Mouse (Mus musculus) thymus, postnatal 0 days (tissue): ENCODE results near the gene Aldh1l2. TPM values are rescaled to one million over a fixed set of nuclear protein-coding genes. Genes with fewer than 3 reads are reported as not detected.
A peak's percentile ranks its signal among the peaks of the same experiment; 100 is the strongest.
"Not testable (repeated sequence)": the region's sequence is repeated elsewhere in the genome, so short reads cannot be mapped to it uniquely, and the experiment has no call there.

Source experiments
- DNase-seq: peaks from one replicate; pipeline ENCODE4 v3.0.0-alpha.2; 2015; ENCODE audit warnings: low spot score
- polyA plus RNA-seq: library from polyadenylated mRNA; unstranded; fragments of >200 nt; fragmentation: Nextera tagmentation; extraction: Ambion mirVana; gene quantifications from 2 replicates; pipeline ENCODE4 v1.2.1, GENCODE M21; 2015

The Aldh1l2 gene
- 0.22 and 0.37 TPM in 2 replicates for polyA plus RNA-seq

DNA sequence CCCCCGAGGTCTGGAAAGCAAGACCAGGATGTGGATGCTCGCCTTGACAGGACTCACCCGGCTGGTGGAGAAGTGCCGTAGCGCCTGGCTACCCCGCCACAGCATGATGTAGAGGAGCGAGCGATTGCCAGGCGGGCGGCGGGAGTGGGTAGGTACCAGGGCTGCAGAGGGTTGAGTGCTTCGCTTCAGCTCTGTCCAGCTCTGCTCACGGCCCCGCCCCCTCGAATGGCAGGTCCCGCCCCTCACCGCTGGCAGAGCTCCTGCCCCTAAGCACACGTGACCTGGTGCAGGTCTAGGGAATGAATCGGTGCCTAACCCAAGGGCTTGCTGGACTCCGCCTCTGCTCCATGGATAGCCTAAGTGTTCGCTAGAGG is at the start of gene Aldh1l2:
Gene Aldh1l2, minus strand, starts transcription at position 231 of the 374 bp plus-strand sequence.
- peak; percentile 9 for DNase-seq

DNA sequence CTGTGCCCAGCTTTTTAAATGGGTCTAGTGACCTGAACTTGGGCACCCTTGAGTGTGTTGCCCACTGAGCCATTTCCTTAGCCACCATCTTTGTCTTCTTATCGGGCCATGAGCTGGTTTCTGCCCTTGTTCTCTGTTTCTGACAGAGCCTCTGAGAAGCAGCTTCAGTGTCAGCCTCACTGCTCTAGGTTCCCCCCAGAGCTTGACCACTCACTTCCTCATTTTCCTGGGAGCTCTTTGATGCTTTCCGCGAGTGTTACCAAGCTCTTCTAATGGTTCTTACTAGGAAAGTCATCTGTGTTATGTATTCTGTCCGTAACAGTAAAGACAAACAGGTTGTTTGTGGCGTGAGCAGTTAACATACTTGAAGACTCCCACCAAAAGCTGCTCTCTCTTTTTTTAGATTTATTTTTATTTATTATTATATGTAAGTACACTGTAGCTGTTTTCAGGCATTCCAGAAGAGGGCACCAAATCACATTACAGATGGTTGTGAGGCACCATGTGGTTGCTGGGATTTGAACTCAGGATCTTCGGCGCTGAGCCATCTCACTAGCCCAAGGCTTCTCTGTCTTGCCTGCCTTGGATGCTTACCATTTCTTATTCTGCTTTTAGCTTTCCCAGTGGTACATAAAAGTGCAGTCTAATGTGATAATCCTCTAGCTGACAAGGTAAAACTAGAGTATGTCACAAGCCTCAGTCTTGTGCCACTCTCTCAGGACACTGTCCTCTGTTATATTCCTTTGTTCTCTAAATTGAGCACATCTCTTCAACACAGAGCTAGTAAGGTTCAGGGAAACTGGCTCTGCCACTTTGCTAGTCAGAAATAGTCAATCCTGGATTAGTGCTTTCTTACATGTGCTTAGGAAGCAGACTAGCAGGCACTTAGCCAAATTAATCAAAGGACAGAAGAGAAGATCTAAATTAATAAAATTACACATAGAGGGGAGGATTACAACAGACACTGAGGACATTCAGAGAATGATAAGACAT is 31.8 kb upstream of the Aldh1l2 start:
- no peak for DNase-seq

DNA sequence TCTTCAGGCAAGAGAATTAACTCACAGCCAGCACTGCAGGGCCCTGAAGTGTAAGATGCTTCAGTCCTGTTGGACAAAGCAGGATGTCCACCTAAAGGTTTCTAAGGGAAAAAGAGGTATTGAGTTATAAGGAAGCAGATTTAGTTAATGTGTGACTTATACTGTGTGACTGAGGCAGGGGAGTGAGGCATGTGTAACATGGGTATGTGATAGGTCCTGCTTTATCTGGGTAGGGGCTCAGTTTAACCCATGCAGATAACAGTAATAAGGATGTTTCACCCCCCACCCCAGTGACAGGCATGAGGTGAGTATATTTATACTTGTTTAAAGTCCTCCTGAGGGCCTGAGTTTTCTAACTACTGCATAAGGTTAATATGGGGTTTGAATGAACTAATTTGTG is 29.1 kb upstream of the Aldh1l2 start:
- no peak for DNase-seq

DNA sequence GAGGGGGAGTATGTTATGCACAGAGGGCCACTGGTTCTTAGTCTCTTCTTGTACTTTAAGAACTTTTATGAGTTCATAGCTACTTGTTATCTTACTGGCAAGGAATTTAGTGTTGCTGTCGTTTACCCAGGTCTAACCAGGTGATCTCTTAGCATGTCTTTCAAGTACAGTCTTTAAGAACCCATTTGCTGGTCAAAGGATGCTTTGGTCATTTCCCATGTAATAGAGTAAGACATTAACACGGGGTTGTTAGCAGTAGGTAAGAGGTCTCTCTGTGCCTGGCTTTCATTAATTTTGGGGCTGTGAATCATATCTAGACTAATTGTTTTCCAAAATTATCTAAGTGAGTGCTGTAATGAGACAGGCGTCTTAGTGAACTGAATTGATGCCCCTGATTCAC is 11.4 kb upstream of the Aldh1l2 start:
- DNase-seq, result no peak

DNA sequence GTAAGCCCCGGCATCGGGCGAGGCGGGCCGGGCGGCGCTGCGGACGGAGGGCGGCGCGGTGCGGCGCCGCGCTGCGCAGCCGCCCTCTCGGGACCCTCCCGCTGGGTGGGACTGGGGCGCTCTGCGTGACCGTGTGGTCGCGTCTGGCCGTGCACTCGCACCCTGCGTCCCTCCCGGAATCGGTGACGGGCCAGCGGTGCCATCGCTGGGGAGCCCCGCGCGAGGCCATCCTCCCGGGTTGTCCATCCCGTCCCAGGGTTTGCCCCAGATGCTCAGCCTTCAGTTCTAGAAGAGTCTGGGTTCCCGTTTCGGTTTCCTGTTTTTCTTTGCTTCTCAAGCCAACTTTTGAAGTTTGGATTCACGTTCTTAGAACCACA is 10.2 kb upstream of the Aldh1l2 start:
- peak; percentile 54 for DNase-seq

DNA sequence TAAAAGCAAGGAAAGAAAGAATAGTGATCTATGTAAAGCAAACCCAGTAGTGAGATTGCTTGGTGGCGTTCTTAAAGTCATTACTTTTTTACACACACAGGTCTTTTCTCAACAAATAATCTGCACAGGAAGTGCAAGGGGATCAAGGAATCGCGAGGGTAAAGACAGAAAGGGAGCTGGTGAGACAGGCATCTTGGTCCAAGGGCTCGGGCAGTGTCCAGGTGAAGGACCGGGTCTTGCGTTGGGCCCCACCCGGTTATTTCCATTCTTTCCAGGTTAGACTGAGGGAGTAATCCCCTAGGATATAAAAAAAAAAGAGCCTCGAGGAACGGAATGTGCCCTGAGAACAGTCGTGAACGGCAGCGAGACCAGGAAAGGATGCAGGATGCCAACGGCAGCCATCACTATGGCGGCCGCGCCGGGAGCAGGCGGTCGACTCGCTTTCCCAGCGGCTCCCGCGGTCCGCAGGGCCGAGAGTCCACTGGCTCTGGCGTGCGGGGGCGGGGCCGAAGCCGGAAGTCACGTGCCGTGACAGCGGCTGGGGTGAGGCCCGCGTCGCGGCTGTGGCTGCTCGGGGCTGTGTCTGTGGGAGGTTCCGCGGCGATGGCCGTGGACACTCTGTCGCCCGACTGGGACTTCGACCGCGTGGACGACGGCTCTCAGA is 9.6 kb upstream of the Aldh1l2 start, which contains the start of gene Washc4:
Gene Washc4, plus strand, starts transcription at position 314 of the 664 bp plus-strand sequence.
- DNase-seq, result peak; percentile 90

DNA sequence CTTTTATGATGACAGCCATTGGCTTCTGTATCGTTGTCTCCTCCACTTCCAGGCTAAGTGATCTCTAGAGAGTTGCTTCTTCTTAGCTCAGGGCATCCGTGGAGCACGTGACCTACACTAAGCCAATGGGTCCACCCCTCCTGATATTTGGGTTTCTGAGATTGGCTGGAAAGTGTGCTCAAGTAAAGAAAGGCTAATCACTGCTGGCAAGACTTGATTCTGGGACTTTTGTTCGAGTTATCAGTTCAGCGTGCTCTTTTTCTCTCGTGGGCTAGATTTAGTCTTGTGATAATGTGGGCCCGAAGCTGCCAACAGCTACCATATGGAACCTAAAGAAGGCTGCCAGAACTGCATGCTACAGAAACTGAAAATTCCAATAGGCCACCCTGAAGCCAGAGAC is 8.3 kb upstream of the Aldh1l2 start:
- no peak for DNase-seq

DNA sequence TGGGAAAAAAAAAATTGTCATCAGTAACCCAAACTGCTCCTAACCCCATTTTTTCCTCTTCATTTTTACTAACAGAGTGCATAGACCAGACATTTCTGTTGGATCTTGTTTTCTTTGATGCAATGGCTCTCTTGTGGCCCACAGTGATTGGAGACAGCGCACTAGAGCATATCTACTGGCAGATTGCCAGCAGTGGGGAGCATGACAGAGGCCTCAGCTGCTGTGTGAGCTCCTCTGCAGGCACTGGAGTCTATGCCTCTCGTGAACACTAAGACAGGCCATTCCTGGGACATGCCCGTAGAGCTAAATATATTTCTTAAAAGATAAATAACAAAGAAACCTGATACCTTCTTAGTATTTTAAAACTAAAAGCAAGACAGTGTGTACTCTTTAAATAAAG is 6.2 kb upstream of the Aldh1l2 start:
- DNase-seq, result no peak

DNA sequence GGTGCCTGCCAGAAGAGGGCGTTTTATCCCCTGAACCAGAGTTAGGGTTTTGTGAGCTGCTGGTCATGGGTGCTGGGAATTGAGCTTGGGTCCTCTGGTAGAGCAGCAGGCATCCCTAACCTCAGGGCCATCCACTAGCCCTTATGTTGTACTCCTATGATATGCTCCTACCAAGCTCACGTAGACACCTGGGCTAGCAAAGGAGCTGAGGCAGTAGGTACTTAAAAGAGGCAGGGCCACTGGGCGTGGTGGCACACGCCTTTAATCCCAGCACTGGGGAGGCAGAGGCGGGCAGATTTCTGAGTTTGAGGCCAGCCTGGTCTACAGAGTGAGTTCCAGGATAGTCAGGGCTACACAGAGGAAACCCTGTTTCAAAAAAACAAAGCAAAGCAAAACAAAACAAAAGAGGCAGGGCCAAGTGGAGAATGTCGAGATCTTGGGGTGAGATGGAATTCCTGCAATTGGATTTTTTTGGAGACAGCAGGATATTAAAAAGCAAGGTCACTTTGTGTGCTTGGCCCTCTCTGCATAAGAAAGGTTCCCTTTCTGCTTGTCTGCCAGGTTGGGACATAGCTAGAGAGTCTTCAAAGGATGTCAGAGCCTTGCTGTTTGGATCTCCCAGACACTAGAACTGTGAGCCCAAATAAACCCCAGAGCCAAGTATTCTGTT is 5.5 kb upstream of the Aldh1l2 start:
- no peak for DNase-seq

DNA sequence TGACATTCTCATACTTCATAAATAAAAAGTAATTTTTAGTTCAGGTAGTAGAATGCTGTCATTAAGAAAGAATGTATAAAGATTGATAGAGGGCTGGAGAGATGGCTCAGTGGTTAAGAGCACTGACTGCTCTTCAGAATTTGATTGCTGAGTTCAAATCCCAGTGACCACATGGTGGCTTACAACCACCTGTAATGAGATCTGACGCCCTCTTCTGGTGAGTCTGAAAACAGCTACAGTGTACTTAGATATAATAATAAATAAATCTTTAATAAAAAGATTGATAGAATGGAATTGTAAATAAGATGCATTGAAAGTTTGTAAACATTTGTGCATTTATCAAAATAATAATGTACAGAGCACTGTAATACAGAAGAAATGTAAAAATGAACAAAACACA is 2.5 kb upstream of the Aldh1l2 start:
- DNase-seq, result no peak

DNA sequence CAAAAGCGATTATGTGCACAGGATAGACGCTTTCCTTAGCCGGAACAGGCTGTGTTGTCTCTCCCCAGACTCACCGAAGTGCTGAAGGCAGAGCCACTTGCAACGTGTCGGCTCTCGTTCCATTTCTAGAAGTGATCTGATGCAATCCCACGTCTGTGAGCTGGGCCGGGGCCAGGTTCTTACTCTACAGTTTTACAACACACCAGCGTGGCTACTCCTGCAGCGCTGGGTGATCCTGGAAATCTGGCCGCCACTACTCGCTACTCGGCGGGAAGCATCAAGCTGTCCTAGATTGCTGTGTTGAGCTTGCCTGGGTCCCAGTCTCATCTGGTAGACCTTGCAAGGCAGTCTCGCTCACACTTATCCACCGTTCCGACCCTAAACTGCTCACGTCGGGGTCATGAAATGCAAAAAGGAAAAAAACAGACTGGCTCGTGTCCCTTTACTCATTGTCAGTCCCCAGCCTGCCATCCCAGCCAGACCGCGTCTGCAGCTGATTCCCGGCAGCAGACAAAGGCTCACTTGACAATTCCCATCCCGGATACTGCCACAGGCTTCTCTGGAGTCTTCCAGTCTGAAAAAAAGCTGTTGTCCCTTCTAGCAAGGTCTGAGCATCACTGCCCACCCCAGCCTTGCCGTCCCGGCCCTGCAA is 556 bp downstream of the Aldh1l2 start:
- DNase-seq, result no peak

DNA sequence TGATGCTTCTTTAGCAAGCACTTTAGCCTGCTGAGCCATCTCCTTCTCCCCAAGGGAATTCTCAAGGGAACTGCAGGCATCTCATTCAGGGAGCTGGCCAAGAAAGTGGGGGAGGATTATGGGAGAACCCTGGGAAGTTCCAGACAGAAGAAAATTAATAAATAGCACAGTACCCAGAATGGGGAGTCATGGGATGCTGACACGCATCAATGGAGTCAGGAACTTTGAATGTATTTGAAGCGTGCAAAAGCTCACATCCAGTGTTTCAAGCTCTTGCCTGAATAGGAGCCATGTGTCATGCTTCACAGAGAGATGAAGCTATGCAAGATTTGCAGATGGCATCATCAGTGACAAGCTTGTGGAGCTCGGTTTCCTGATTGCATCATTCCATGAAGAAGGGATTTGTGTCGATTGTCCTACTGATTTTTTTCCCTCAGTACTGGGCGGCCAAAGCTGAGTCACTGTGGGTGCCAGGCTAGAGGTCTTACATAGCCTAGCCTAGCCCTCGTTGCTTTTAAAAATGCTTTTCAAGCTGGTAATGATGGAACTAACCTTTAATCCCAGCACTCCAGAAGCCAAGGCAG is 3.5 kb downstream of the Aldh1l2 start:
- no peak for DNase-seq

DNA sequence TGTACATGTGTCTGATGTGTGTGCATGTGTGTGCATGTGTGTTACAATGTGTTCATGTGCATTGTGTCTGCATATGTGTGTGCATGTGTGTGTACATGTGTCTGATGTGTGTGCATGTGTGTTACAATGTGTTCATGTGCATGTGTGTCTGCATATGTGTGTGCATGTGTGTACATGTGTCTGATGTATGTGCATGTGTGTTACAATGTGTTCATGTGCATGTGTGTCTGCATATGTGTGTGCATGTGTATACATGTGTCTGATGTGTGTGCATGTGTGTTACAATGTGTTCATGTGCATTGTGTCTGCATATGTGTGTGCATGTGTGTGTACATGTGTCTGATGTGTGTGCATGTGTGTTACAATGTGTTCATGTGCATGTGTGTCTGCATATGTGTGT is 9.7 kb downstream of the Aldh1l2 start:
- DNase-seq, result not testable (repeated sequence)

DNA sequence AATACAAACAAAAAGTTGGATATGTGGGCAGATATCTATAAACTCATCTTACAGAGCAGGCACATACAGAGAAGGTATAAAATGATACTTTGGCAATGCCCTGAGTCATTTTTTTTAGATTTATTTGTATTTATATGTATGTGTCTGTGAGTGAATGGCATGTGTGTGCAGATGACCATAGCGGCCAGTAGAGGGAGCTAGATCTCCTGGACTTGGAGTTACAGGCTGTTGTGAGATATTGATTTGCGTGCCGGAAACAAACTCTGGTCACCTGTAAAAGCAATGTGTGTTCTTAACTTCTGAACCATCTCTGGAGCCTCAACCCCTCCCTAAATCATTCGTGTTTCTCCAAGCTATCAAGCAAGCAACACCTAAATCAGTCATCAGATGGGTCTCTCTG is 12.9 kb downstream of the Aldh1l2 start:
- no peak for DNase-seq

DNA sequence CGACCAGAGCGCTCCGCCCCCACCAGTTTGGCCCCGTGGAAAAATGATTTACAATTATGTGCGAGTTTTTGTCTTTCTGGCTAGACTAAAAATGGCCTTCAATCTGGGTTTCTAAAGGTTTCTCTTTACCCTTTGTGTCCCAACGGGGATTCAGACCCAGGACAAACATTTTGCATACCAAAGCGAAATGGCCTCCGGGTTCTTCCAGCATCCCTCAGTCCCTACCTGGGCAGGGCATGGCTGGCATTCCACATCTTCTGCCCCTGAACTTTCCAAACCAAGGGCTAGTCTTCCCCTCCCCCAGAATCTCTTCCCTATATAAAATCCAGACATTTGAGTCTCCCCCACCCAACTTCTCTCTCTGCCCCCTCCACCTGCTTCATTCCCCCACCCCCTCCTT is 20.2 kb downstream of the Aldh1l2 start:
- DNase-seq, result no peak

DNA sequence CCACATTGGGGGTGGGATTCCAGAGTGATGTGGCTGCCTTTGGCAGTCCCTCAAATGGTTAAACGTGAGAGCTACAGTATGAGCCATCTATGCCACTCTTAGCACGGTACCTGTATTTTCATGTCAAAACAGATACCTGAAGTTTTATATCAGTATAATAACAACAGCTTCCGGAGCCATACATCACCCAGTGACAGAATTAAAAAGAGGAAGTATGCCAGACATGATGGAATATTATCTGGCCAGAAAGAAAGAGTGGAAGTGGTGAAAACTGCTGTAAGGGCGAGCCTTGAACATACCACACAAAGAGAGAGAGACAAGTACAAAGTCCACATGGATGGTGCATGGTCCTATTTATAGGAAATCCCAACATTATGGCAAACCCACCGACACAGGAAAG is 22.6 kb downstream of the Aldh1l2 start:
- no peak for DNase-seq

DNA sequence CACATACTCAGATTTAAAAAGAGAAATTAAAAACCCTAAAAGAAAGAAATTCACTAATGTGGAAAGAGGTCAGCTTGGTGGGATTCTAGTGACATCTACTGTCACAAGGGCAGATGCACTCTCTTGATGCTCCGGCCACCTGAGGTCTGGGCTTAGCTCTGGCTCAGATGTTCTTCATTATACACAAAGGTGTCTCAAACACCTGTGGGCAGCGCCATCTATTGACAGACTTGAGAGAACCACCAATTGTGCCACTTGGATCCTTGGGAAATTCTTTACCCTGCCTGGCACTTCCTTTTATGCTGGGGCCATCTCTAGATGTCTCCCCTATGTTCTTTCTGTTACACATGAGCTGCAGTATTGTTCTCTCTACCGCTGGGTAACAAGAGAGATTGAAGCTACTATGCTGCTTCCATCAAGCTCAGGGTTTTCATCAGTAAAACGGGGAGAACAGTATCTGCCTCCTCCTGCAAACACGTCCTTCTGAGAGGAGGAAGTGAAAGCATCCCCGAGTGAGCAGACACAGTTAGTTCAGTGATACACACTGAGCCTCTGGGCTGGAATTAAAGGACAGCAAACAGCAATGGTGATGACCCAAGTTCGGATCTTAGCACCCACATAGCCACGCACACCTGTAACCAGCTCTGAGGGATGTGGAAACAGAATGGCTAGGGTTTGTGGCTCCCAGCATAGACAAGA is 24.8 kb downstream of the Aldh1l2 start:
- peak; percentile 36 for DNase-seq

DNA sequence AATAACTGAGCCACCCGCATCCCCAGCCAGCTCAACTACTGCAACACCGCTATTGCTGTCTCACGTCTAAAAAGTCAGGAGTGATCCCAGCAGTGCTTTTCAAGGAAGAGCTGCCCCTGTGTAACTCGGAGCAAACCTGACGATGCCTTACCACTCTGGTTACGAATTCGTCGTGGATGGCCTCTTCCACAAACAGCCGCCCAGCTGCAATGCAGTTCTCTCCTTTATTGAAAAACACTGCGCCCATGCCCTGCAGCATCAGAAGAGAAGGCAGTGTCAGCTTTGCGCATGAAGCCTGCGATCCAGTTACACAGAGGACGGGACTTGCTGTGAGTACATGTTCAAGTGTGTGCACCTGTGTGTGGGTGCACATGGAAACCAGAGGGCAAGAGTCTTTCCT is 36.6 kb downstream of the Aldh1l2 start:
- no peak for DNase-seq

DNA sequence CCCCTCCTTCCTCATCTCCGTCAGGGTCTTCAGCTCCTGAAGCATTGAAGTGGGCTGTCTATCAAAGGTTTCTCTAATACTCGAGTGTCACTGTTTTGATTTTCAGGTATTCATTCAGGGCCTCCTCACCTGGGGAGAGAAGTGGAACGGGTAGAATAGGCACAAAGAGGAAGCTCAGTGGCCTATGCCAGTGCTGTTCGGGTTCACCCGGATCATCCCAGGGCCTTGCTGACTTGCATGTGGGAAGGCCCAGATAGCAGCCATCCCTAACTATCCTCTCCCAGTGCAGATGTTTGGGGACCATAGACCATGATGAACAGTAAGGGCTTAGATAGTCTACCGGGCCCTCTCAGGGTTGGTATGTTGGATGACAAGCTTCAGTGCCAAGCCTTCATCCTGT is 43.4 kb downstream of the Aldh1l2 start:
- DNase-seq, result no peak

DNA sequence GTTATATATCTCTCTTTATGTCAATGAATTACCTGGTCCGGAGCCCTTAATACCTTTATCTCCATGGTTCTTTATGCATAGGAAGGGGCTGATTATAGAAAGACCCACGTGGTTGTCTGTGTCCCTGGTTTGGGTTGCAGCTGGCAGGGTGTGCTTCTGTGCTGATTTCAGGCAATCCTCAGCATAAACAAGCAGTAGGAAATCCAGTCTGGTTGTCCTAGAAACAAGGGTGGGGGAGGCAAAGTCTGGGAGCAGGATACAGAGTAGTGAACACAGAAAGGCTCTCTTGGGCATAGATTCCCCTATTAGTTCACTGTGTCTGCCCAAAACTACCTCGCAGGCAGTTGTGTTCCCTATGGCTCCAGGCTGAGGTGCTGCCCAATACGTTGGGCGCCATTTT is 56.7 kb downstream of the Aldh1l2 start:
- no peak for DNase-seq
